Mouse (Mus musculus): ENCODE results near the gene Ptpra. TPM values are rescaled to one million over a fixed set of nuclear protein-coding genes. Genes with fewer than 3 reads are reported as not detected.

Gene Ptpra
- total RNA-seq, 2 experiments from 2014 or later = 59.3 to 163 TPM

DNA sequence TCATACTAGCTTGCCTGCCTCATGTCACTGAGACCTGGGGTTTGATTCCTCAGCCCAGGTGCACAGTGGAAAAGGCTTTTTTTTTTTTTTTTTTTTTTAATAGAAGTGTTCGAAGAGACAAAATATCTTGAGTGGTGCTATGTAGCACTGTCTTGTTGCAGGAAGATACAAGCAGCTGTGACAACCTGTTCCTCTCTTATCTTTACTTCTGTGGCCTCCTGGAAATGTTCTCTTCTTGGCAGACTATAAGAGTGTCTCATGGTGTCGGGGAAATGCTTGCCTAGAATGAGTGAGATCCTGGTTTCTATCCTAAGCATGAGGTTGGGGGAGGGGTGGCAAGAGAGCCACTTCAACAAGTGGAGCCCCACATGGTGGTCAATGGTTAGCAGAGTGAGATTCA lies 138.3 kb downstream of the Ptpra start:
- ATAC-seq (ENCODE audit: poor library complexity, severe bottlenecking) = no peak

DNA sequence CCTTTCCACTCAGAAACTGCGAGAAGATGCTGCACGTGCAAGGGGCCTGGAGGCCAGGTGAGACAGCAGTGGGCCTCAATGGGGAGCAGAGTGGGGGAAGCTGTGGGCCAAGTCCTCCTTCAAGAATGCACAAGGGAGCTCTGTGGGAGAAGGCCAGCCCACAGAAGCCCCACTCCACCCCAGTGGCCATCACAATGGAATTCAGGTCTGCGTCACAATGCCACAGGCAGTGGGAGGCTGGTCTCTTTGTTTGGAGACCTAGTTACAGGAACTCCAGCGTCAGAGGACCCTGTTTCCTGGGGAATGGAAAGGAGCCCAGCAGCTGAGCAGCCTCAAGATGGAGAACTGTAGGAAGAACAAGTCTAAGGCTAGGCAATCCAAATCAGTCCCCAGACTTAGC lies 139.1 kb downstream of the Ptpra start:
- ATAC-seq (ENCODE audit: poor library complexity, severe bottlenecking) = no peak

DNA sequence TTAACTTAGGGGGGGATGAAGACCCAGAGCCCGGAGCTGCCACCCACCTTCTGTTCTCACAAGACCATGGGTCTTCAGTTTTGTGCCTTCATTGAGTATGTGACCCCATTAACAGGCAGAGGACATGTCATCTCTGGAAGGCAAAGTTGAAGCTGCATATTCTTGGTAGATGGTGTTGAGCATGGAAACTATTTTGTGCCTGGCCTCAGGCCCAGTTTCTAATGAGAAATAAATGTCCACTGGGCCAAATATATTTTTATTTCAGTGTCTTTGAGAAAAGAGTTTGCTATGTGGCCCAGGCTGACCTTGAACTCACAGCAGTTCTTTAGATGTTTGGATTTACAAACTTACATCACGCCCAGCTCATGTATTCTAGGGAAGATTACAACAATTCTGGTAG lies 139.7 kb downstream of the Ptpra start:
- no peak for ATAC-seq (ENCODE audit: poor library complexity, severe bottlenecking)

DNA sequence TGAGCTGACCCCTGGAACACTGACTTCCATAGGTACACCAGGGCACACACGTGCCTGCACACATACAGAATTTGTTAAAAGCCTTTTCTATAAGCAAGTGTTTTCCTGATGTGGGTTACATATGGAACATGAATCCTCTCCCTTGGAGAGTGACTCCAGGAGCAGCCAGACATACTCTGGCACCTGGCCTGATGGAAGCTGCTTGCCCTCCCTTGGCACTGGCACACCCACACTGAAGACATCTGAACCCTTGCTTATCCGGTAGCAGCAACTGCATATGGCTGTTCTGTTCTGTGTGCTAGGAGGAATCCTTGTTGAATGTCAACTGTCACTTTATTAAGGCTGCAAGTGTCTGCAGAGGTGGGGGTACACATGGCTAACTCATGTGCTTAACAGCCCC lies 140.9 kb downstream of the Ptpra start:
- no peak for ATAC-seq (ENCODE audit: poor library complexity, severe bottlenecking)

DNA sequence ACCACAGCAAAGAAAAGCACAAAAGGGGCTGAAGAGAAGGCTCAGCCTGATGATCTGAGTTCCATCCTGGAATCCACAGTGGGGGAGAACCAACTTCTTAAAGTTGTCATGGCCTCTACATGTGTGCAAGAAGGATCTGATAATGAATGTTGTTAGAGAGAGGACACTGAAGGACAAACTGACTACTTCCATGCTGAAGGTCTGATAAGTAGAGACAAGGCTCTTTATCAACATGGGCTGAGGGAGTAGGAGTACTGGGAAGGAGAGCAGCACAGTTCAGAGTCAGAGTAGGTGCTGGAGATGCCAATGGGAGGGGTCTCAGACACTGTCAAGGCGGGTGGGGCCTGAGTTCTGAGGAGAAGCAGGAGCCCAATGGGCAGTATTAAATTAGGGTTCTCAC lies 145.5 kb downstream of the Ptpra start:
- no peak for ATAC-seq (ENCODE audit: poor library complexity, severe bottlenecking)

DNA sequence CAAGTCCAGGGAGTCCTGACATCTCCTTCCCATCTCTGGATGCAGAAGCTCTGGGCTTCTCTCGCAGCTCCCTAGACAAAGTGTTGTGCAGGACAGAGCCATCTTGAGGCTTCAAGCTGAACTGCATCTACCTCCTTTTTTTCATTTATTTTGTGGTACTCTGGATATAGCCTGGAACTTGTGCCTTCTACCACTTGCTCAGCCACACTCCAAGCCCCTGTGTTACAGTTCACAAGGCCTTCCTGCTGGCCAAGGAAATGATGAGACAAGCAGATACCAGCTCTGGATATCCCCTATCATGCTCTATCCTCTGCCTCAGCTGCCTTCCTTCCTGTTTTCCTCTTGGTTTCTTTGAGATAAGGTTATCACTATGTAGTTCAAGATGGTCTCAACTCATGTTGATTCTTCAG lies 147.5 kb downstream of the Ptpra start:
- 0 out of 2 replicates have a peak, but pooled peaks have one; percentile 38 for ATAC-seq (ENCODE audit: poor library complexity, severe bottlenecking)

DNA sequence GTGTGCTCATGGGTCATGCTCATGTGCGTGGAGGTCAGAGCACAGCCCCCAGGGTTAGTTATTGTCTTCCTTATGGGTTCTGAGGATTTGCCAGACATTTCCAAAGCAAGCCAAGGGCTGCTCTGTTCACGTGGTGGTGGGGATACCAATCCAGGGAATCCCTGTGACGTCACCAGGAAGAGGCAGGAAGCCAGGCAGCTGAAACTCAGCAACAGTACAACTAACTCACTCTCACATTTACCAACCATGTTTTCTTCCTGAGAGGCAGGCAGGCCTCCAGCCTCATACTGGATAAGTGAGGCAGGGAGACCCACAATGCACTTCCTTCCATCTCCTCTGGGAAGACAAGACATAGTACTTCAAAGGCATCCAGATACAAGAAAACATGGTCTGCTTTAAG lies 148.3 kb downstream of the Ptpra start:
- ATAC-seq (ENCODE audit: poor library complexity, severe bottlenecking) = no peak

DNA sequence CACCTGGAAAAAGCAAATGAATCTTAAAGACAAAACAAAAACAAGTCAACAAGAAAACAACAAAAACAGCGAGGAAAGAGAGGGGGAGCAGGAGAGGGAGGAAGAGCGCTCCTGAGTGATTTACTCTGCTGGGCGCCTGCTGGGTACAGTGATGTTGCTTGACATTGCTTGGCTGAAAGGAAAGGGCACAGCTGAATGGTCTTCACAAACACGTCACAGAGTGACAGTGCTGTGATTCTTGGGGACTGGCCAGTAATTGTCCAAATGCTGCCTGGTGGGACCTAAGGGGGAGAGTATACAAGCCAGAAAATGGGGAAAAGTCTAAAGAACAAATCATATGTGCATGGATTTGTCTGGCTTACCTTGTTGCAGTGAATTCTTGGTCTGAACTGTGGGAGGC lies 152.1 kb downstream of the Ptpra start:
- ATAC-seq (ENCODE audit: poor library complexity, severe bottlenecking) = no peak

Other genes starting within 250 kb of the Ptpra start
- 104 and 111 TPM in 2 replicates for gene Nop56, start 175.8 kb upstream of the Ptpra start, total RNA-seq (2015)
- gene Nop56, start 175.8 kb upstream of the Ptpra start, total RNA-seq (2017) = 138 and 139 TPM in 2 replicates
- gene Idh3b, start 165.7 kb upstream of the Ptpra start, total RNA-seq (2015) = 132 and 136 TPM in 2 replicates
- 85.6 and 92.9 TPM in 2 replicates for gene Idh3b, start 165.7 kb upstream of the Ptpra start, total RNA-seq (2017)
- gene Ebf4, start 155.1 kb upstream of the Ptpra start, total RNA-seq (2015) = not detected in 2 replicates
- not detected in 2 replicates for gene Ebf4, start 155.1 kb upstream of the Ptpra start, total RNA-seq (2017)
- gene Cpxm1, start 52.7 kb upstream of the Ptpra start, total RNA-seq (2015) = 0.18 and 0.25 TPM in 2 replicates
- 0.37 and 0.53 TPM in 2 replicates for gene Cpxm1, start 52.7 kb upstream of the Ptpra start, total RNA-seq (2017)
- gene Gm28372, start 45.0 kb upstream of the Ptpra start, total RNA-seq (2015) = not detected in 2 replicates
- gene Gm28372, start 45.0 kb upstream of the Ptpra start, total RNA-seq (2017) = not detected in 2 replicates
- gene 1700020A23Rik, start 45.0 kb upstream of the Ptpra start, total RNA-seq (2015) = not detected in 2 replicates
- gene 1700020A23Rik, start 45.0 kb upstream of the Ptpra start, total RNA-seq (2017) = not detected in 2 replicates
- not detected in 2 replicates for gene Tmem239, start 43.8 kb upstream of the Ptpra start, total RNA-seq (2015)
- gene Tmem239, start 43.8 kb upstream of the Ptpra start, total RNA-seq (2017) = not detected in 2 replicates
- gene Vps16, start 25.9 kb upstream of the Ptpra start, total RNA-seq (2015) = 74.6 and 102 TPM in 2 replicates
- 96.7 and 99.6 TPM in 2 replicates for gene Vps16, start 25.9 kb upstream of the Ptpra start, total RNA-seq (2017)
- gene Pced1a, start 25.6 kb upstream of the Ptpra start, total RNA-seq (2015) = 6.1 and 6.7 TPM in 2 replicates
- 12.2 and 14.1 TPM in 2 replicates for gene Pced1a, start 25.6 kb upstream of the Ptpra start, total RNA-seq (2017)
- gene Mrps26, start 113.5 kb downstream of the Ptpra start, total RNA-seq (2015) = 39.5 and 42.2 TPM in 2 replicates
- 34.3 and 35.4 TPM in 2 replicates for gene Mrps26, start 113.5 kb downstream of the Ptpra start, total RNA-seq (2017)
- gene Oxt, start 125.9 kb downstream of the Ptpra start, total RNA-seq (2015) = not detected in 2 replicates
- gene Oxt, start 125.9 kb downstream of the Ptpra start, total RNA-seq (2017) = not detected in 2 replicates
- gene Avp, start 132.3 kb downstream of the Ptpra start, total RNA-seq (2015) = not detected in 2 replicates
- gene Avp, start 132.3 kb downstream of the Ptpra start, total RNA-seq (2017) = not detected in 2 replicates
- 11.0 and 12.4 TPM in 2 replicates for gene Fastkd5, start 179.7 kb downstream of the Ptpra start, total RNA-seq (2015)
- 11.9 and 12.4 TPM in 2 replicates for gene Fastkd5, start 179.7 kb downstream of the Ptpra start, total RNA-seq (2017)
- 3.7 and 4.1 TPM in 2 replicates for gene Ubox5, start 179.8 kb downstream of the Ptpra start, total RNA-seq (2015)
- gene Ubox5, start 179.8 kb downstream of the Ptpra start, total RNA-seq (2017) = 4.4 and 10.2 TPM in 2 replicates
- gene Lzts3, start 192.5 kb downstream of the Ptpra start, total RNA-seq (2015) = 0.25 and 0.65 TPM in 2 replicates
- gene Lzts3, start 192.5 kb downstream of the Ptpra start, total RNA-seq (2017) = 0.24 and 0.37 TPM in 2 replicates
- gene Ddrgk1, start 214.4 kb downstream of the Ptpra start, total RNA-seq (2015) = 41.6 and 45.2 TPM in 2 replicates
- gene Ddrgk1, start 214.4 kb downstream of the Ptpra start, total RNA-seq (2017) = 51.3 and 64.6 TPM in 2 replicates
- 30.3 and 31.9 TPM in 2 replicates for gene Itpa, start 217.3 kb downstream of the Ptpra start, total RNA-seq (2015)
- gene Itpa, start 217.3 kb downstream of the Ptpra start, total RNA-seq (2017) = 48.5 and 50.7 TPM in 2 replicates
- 0.16 TPM in 1 of 2 replicates, not detected in the other for gene Slc4a11, start 247.2 kb downstream of the Ptpra start, total RNA-seq (2015)
- not detected in 2 replicates for gene Slc4a11, start 247.2 kb downstream of the Ptpra start, total RNA-seq (2017)